Mouse (Mus musculus) gonadal fat pad, adult 2 months (tissue): ENCODE measurements around the gene Strada. TPM values are rescaled to one million over a fixed set of nuclear protein-coding genes. Genes with fewer than 3 reads are reported as not detected.

Experiments used
- DNase-seq: peaks from one replicate; pipeline ENCODE4 v3.0.0-alpha.2; 2012; ENCODE audit warnings: low read depth
- polyA plus RNA-seq: library from polyadenylated mRNA; depleted of rRNA; stranded (reverse); fragments of >200 nt; gene quantifications from 2 replicates; pipeline ENCODE4 v1.2.3, GENCODE M21; 2012

Strada gene
- polyA plus RNA-seq, 1 experiment: 38.6 TPM

GRCm38 (mm10) chr11:106187326-106187725, 14.6 kb downstream of the Strada start:
- no peak for DNase-seq

GRCm38 (mm10) chr11:106180449-106180801, 21.5 kb downstream of the Strada start:
- DNase-seq: no peak

GRCm38 (mm10) chr11:106179711-106180448, 22.1 kb downstream of the Strada start:
- no peak for DNase-seq

GRCm38 (mm10) chr11:106178036-106178782, 23.8 kb downstream of the Strada start:
- DNase-seq: no peak

- no peak for DNase-seq
These were observed 25.6 kb downstream of the Strada start for GRCm38 (mm10) chr11:106176372-106176771.

GRCm38 (mm10) chr11:106175081-106175480, 26.9 kb downstream of the Strada start:
- DNase-seq: no peak

GRCm38 (mm10) chr11:106174372-106174771, 27.6 kb downstream of the Strada start:
- no peak for DNase-seq

GRCm38 (mm10) chr11:106173228-106173627, 28.7 kb downstream of the Strada start:
- no peak for DNase-seq

- DNase-seq: no peak
These were observed 31.2 kb downstream of the Strada start for GRCm38 (mm10) chr11:106170807-106171206.

GRCm38 (mm10) chr11:106167435-106167834, 34.5 kb downstream of the Strada start:
- DNase-seq: no peak

- no peak for DNase-seq
These were observed 37.3 kb downstream of the Strada start for GRCm38 (mm10) chr11:106164601-106165180.

- DNase-seq: no peak
These were observed 38.4 kb downstream of the Strada start for GRCm38 (mm10) chr11:106163546-106163945.

GRCm38 (mm10) chr11:106162237-106162636, 39.7 kb downstream of the Strada start:
- no peak for DNase-seq

GRCm38 (mm10) chr11:106160841-106161721, 40.9 kb downstream of the Strada start, which contains the start of the genes Gm10840 and Limd2:
TSS of gene Gm10840 (plus strand) at chr11:106160850.
TSS of gene Limd2 (minus strand) at chr11:106160860.
- DNase-seq: no peak

GRCm38 (mm10) chr11:106159921-106160840, 41.8 kb downstream of the Strada start:
- DNase-seq: no peak

GRCm38 (mm10) chr11:106159216-106159920, 42.6 kb downstream of the Strada start:
- no peak for DNase-seq

- DNase-seq: no peak
These were observed 43.1 kb downstream of the Strada start for GRCm38 (mm10) chr11:106158930-106159215.

GRCm38 (mm10) chr11:106158081-106158929, 43.7 kb downstream of the Strada start:
- no peak for DNase-seq

- no peak for DNase-seq
These were observed 44.8 kb downstream of the Strada start for GRCm38 (mm10) chr11:106157154-106157553.
